Mouse (Mus musculus): Measurements from ENCODE around the gene Map3k10.

- TF ChIP-seq USF1 (IDR thresholded peaks at IDR 0.05; ENCODE audit: low read depth): no peak
- TF ChIP-seq CEBPB (IDR thresholded peaks at IDR 0.05; ENCODE audit: insufficient read depth, poor library complexity, severe bottlenecking): no peak
Measured at GRCm38 (mm10) chr7:27691076-27691475, 16.7 kb upstream of the Map3k10 start.
